Mouse (Mus musculus): Measurements from ENCODE around the gene Prrt1. TPM values are rescaled to one million over a fixed set of nuclear protein-coding genes. Genes with fewer than 3 reads are reported as not detected.

Gene Prrt1
- total and polyA plus RNA-seq, 3 experiments: 1.0 TPM; not detected in 2

DNA sequence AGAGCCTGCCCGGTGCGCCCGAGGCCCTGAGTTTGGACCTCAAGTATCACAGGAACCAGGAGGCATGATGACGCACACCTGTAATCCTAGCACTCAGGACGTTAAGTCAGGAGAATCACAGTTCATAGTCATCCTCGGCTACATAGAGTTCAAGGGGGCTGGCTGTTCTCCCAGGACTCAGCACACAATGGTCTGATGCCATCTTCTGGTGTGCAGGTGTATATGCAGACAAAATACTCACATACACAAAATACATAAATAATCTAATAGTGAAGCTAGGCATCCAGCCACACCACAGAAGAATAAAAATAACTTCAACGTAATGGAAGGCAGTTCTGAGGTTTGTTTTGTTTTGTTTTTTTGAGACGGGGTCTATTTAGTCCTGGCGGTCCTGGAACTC is 6.2 kb upstream of the Prrt1 start:
- H3K36me3 ChIP-seq (ENCODE audit: control insufficient read depth in 1 of 2, insufficient read depth in 2 of 2, low read length in 2 of 2): peaks cover 0 to 12% of the 10 kb centered on the region in 2 experiments; a peak in 3 of 4 replicates
- H3K4me1 ChIP-seq (ENCODE audit: control insufficient read depth in 1 of 2, insufficient read depth in 2 of 2, low read length in 2 of 2): peaks cover 2 to 19% of the 10 kb centered on the region in 2 experiments; a peak in 3 of 4 replicates

DNA sequence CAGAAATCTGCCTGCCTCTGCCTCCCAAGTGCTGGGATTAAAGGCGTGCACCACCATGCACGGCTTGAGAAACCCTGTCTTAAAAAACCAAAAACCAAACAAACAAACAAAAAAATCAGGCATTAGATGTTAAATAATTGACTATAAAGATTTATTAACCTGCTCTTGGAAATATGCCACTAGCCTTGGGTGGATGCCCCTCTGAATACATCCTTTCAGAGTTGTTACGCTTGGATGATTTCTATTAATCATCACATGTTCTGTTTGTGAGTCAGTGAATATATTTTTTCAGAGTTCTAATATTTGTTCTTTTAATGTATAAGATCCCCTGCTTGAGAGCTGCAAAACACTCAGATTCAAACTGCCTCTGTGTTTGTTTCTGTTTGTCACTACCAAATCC is 4.4 kb upstream of the Prrt1 start:
- H3K9me3 ChIP-seq (replicated peaks; ENCODE audit: insufficient read depth, low read length): no peaks in the 10 kb centered on the region
- no peak overlapping the region for H3K4me3 ChIP-seq (ENCODE audit: control insufficient read depth in 1 of 2, insufficient read depth in 1 of 2, low read depth in 2 of 2, low read length in 2 of 2)
- H3K27me3 ChIP-seq (ENCODE audit: control insufficient read depth in 1 of 2, insufficient read depth in 2 of 2, low read length in 2 of 2): no peaks in the 10 kb centered on the region
- peaks cover 0 to 16% of the 10 kb centered on the region in 2 experiments; a peak in 3 of 4 replicates for H3K36me3 ChIP-seq (ENCODE audit: control insufficient read depth in 1 of 2, insufficient read depth in 2 of 2, low read length in 2 of 2)
- no peak for DNase-seq (ENCODE audit: low read depth, low spot score)
- H3K9ac ChIP-seq (ENCODE audit: control insufficient read depth, low read depth, low read length, poor library complexity, severe bottlenecking): no peak overlapping the region
- no peak overlapping the region for H3K27ac ChIP-seq (ENCODE audit: control insufficient read depth, low read depth, low read length)
- H3K79me2 ChIP-seq (ENCODE audit: control insufficient read depth, insufficient read depth, low read length, poor library complexity): peaks cover 16% of the 10 kb centered on the region
- H3K4me1 ChIP-seq (ENCODE audit: control insufficient read depth in 1 of 2, insufficient read depth in 2 of 2, low read length in 2 of 2): peaks cover 2 to 25% of the 10 kb centered on the region in 2 experiments; a peak in 3 of 4 replicates
- TF ChIP-seq MAZ (IDR thresholded peaks at IDR 0.05; ENCODE audit: low read depth, low read length) (no peak), KAT2A (conservative IDR thresholded peaks at IDR 0.05; ENCODE audit: low read depth, low read length) (no peak), ELF1 (IDR thresholded peaks at IDR 0.05; ENCODE audit: low read depth, low read length) (no peak), TAL1 (IDR thresholded peaks at IDR 0.05; ENCODE audit: low read length) (no peak), SIN3A (IDR thresholded peaks at IDR 0.05; ENCODE audit: low read length) (no peak), MAFK (IDR thresholded peaks at IDR 0.05; ENCODE audit: borderline replicate concordance, low read depth, low read length) (no peak)

More for the DNA sequence above, 6.2 kb upstream of the Prrt1 start:
- TF ChIP-seq ZC3H11A (IDR thresholded peaks at IDR 0.05; ENCODE audit: low read depth, low read length) (no peak), CTCF (IDR thresholded peaks at IDR 0.05 in 2 of 3, conservative IDR thresholded peaks at IDR 0.05 in 1 of 3; ENCODE audit: control insufficient read depth in 1 of 3, insufficient read depth in 1 of 3, low read depth in 2 of 3, low read length in 3 of 3, poor library complexity in 1 of 3, severe bottlenecking in 1 of 3) (peak; percentile 20 to 54 (median 21); a peak in 4 of 6 replicates), ZKSCAN1 (IDR thresholded peaks at IDR 0.05; ENCODE audit: low read depth, low read length) (no peak), POLR2AphosphoS2 (IDR thresholded peaks at IDR 0.05; ENCODE audit: low read length) (no peak), RAD21 (IDR thresholded peaks at IDR 0.05; ENCODE audit: low read depth, low read length) (peak; percentile 50), SMC3 (IDR thresholded peaks at IDR 0.05; ENCODE audit: low read depth, low read length) (peak; percentile 56), ELF1 (IDR thresholded peaks at IDR 0.05; ENCODE audit: low read depth, low read length) (no peak)
- Histone ChIP-seq H3K9me3 (replicated peaks; ENCODE audit: insufficient read depth, low read length) (no peaks in the 10 kb centered on the region), H3K9ac (ENCODE audit: control insufficient read depth, low read depth, low read length, poor library complexity, severe bottlenecking) (no peak overlapping the region), H3K27ac (ENCODE audit: control insufficient read depth, low read depth, low read length) (no peak overlapping the region), H3K27me3 (ENCODE audit: control insufficient read depth in 1 of 2, insufficient read depth in 2 of 2, low read length in 2 of 2) (no peaks in the 10 kb centered on the region), H3K4me3 (ENCODE audit: control insufficient read depth in 1 of 2, insufficient read depth in 1 of 2, low read depth in 2 of 2, low read length in 2 of 2) (no peak overlapping the region), H3K79me2 (ENCODE audit: control insufficient read depth, insufficient read depth, low read length, poor library complexity) (peaks cover 16% of the 10 kb centered on the region)
- DNase-seq (ENCODE audit: low read depth, low spot score): peak; percentile 42

DNA sequence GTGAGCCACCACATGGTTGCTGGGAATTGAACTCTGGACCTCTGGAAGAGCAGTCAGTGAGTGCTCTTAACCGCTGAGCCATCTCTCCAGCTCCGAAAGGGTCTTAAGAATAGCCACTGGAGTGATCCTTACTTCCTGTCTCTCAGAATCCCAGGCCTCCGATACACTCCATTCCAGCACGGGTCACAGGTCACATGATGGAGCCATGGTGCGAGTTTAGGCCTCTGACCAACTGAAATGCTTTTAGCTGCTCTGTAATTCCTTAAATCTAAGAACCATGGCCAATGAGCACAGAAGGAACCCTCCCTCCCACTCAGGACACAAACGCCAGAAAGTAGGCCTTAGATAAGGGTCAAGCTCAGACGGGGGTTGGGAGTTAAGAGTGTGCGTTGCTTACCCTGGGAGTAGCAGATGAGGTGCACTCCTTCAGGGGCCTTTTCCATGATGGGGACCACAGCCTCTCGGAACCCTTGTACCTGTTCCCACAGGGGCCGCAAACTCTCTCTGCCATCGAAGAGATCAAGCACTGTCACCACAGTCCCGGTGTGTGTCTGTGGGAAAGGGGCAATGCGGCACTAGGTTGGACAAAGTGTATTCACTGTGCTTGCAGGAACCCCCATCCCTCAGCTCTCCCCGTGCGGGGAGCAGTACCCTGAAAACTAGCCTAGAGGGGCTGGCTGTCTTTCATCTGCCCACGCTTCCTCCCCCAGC is 3.1 kb upstream of the Prrt1 start:
- peak overlapping the region; percentile 91 to 92 for H3K4me3 ChIP-seq (ENCODE audit: control insufficient read depth in 1 of 2, insufficient read depth in 1 of 2, low read depth in 2 of 2, low read length in 2 of 2)
- DNase-seq (ENCODE audit: low read depth, low spot score): no peak
- no peaks in the 10 kb centered on the region; a peak in 1 of 4 replicates for H3K27me3 ChIP-seq (ENCODE audit: control insufficient read depth in 1 of 2, insufficient read depth in 2 of 2, low read length in 2 of 2)
- peaks cover 16% of the 10 kb centered on the region for H3K79me2 ChIP-seq (ENCODE audit: control insufficient read depth, insufficient read depth, low read length, poor library complexity)
- no peak for TF ChIP-seq CHD2 (IDR thresholded peaks at IDR 0.05; ENCODE audit: low read length)
- TF ChIP-seq SIN3A (IDR thresholded peaks at IDR 0.05; ENCODE audit: low read length): no peak
- TF ChIP-seq CTCF (IDR thresholded peaks at IDR 0.05 in 2 of 3, conservative IDR thresholded peaks at IDR 0.05 in 1 of 3; ENCODE audit: control insufficient read depth in 1 of 3, insufficient read depth in 1 of 3, low read depth in 2 of 3, low read length in 3 of 3, poor library complexity in 1 of 3, severe bottlenecking in 1 of 3): no peak; a peak in 1 of 6 replicates
- peak overlapping the region; percentile 84 for H3K27ac ChIP-seq (ENCODE audit: control insufficient read depth, low read depth, low read length)
- peaks cover 2 to 33% of the 10 kb centered on the region in 2 experiments; a peak in 3 of 4 replicates for H3K4me1 ChIP-seq (ENCODE audit: control insufficient read depth in 1 of 2, insufficient read depth in 2 of 2, low read length in 2 of 2)
- H3K9me3 ChIP-seq (replicated peaks; ENCODE audit: insufficient read depth, low read length): no peaks in the 10 kb centered on the region
- H3K9ac ChIP-seq (ENCODE audit: control insufficient read depth, low read depth, low read length, poor library complexity, severe bottlenecking): peak overlapping the region; percentile 86
- H3K36me3 ChIP-seq (ENCODE audit: control insufficient read depth in 1 of 2, insufficient read depth in 2 of 2, low read length in 2 of 2): peaks cover 0 to 16% of the 10 kb centered on the region in 2 experiments; a peak in 3 of 4 replicates

Data from MEL (cell line).